Mouse (Mus musculus): Measurements from ENCODE around the gene Trim7.
"Not testable (repeated sequence)": the region's sequence is repeated elsewhere in the genome, so short reads cannot be mapped to it uniquely, and the experiment has no call there.

Gene Trim7

DNA sequence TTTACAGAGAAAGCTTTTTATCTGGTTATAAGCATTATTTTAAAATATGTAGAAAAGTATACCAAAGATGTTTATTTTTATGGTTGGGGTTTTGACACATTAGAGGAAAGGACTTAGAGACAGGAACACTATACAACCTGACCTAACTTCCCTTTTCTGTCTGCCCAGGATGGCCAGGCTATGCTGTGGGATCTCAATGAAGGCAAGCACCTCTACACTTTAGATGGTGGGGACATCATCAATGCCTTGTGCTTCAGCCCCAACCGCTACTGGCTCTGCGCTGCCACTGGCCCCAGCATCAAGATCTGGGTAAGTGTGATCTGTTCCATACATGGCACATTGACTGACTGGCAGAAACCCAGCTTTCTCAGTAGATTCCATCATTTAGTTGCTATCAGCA, 22.0 kb upstream of the Trim7 start:
- no peak for DNase-seq

DNA sequence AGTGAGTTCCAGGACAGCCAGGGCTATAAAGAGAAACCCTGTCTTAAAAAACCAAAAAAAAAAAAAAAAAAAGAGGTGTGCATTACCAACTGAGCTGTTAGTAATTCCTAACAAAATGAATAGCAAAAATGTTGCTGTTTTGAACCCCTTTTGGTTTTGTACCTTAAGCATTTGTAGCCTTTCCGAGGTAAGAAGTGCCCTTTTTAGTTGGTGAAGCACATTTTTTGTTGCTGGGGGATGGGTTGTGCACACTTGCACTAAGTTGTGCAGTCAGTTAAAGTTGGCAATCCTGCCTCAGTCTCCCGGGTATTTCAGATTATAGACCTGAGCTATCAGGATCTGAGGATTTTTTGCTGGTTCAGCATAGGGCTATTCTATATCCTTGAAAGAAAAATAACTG, 21.0 kb upstream of the Trim7 start:
- no peak for DNase-seq

DNA sequence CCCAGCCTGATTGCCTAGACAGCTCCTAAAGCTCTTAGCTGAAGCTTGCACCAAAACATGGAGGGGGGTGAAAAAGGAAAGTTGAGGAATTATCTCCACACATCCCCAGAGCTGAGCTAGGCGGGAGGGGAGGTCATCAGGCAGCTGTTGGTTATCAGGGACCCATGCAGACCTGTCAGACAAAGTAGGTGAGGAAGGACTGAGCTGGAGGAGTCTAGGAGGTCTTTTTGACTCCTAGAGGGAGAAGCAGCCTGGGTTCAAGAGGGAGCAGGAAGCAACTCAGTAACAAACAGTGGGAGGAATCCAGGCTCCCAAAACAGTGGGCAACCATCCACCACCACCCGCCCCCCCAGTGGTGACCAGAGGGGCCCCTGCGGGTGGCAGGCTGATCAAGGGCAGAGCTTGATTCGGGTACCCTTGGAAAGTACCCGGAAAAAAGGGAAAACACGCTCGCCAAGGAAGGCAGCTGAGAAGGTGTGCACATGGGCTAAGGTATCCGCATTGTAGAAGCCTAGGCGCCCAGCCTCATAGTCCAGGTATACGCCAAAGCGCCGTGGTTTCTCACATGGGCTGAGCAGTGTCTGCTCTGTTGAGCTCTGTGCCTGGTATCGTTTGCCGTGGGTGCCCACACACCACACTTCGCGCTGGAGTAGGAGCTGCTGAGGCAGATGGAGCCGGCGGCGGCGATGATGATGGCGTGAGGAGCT, 18.9 kb upstream of the Trim7 start:
- DNase-seq = no peak

DNA sequence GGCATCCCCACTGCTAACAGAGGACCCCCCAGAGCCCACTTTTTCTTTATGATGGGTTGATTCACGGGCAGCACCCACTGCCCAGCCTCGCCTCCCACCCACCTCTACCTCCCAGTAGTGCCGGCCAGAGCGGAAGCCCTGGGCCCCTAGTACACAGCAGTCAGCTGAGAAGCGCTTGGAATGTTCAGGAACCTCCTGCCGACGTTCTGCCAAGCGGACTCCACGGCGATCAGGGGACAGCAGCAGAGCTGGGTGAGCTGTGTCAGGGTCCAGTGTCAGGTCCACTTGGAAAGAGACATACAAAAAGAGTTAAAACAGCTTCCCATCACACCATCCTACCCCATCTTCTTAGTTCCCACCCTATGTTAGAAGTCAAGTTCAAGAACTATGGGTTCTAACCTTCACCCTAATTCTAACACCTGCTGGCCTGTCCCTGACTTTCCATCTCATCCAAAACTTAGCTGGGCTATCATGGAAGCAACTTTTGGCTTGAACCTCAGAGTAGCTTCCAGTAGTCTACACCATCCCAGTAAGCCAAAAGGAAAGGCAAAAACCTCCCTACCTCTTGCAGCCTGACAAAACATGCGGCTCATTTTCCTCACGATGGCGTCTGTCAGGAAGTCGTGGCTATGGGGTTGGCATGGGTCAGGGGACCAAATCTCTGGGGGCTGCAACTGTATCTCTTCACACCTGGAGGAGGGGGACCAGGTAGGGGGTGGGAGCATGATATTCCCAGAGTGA, 18.2 kb upstream of the Trim7 start:
- DNase-seq = no peak

DNA sequence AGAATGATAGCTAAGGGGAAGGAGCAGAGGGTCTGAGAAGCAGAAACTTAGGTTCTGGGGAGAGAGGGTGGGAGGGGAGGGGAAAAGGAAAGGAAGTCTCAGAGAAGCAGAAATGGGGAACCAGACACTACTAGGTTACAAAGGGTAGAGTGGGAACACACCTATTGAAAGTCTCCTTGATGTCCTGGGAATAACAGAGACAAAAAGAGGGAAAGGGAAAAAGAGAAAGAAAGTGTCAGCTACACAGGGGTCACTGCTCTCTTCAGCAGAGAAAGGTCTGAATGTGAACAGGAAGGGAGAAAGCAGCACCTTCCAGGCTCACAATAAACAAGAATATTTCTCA, 17.7 kb upstream of the Trim7 start:
- DNase-seq = no peak

DNA sequence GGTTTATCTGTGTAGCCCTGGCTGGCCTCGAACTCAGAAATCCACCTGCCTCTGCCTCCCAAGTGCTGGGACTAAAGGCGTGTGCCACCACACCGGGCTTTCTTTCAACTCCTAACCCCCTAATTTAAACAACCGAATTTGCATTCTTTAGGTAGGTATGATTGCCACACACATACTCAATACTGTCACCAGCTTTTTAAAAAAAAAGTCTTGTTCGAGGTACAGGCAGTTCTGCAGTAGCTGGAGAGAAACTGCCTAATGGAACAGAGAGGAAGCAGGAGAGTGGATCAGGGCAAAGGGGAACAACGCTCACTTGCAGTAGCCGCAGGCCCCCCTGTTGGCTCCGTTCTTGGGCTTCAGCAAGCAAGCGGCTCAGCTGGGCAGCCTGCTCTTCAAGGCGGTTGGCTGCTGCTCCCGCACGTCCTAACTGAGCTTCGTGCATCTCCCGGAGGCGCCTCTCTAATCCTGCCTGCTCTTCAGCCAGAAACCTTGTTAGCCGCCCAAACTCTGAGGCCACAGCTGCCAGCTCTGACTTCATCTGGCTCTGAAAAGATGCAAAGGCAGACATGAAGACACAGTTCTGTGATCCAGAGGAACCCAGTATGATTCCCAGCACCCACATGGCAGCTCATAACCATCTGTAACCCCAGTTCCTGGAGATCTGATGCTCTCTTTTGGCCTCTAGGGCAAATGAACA, 17.1 kb upstream of the Trim7 start:
- no peak for DNase-seq

DNA sequence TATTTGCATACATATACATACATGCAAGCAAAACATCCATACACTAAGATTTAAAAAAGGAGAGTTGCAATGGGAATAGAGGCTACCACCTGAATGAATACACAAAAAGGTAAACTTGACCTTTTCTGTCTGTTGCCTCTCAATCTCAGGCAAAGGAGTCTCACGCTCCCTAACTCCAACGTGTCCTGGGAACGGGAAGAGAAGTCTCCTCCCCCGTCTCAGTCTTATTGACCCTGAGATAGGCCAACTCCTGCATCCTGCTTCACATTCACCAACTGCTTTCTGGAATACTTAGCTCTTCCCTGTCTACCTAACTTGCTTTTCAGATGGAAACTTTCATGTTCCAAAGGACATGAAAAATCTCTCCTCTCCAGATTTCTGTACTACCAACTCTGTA, 16.5 kb upstream of the Trim7 start:
- DNase-seq = no peak

DNA sequence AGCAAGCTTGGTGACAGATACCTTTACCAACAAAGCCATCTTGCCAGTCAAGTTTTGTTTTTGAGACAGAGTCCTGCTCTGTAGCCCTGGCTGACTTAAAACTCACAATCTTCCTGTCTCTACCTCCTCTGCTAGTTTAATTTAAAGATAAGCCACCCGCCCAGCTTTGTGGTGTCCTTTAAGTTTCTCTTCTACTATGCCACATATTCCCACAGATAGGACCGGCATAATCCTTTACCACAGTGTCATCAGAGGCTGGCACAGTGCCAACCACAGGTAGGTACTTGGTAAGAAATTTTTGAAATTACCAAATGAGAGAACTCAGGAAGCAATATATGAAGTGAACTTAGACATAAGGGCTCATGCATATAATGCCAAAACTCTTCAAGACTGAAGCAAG, 15.8 kb upstream of the Trim7 start:
- DNase-seq = no peak

DNA sequence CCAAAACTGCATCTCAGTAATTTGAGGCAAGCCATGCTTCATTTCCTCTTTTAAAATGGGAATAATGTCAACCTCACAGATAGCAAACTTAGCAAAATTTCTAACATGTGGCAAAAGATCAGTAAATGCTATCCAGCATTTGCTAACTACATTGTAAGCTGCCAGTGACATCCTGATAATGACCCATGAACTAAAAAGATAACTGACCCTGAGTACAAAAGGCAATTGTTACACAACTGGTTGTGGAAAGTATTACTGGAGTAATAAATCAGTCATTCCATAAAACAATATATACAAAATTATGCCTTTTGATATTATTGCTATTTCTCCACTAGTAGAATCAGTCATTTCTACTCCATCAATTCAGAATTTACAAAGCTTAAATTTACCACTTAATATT, 12.2 kb upstream of the Trim7 start:
- DNase-seq = no peak

DNA sequence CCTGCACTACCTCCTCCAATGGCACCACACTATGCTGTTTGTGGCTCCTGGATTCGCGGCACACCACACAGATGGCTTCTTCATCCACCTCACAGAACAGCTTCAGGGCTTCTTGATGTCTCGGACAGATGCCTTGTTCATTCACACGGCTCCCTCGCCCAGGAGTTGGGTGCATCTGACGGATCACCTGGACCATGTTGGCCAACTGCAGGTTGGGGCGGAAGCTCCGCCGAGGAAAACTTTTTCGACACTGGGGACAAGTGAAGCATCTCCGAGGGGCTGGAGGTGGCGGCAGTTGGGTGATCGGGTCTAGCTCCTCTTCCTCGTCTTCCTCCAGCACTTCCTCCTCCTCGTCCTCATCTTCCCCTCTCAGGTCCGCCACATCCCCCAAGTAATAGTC, 10.1 kb upstream of the Trim7 start:
- no peak for DNase-seq

DNA sequence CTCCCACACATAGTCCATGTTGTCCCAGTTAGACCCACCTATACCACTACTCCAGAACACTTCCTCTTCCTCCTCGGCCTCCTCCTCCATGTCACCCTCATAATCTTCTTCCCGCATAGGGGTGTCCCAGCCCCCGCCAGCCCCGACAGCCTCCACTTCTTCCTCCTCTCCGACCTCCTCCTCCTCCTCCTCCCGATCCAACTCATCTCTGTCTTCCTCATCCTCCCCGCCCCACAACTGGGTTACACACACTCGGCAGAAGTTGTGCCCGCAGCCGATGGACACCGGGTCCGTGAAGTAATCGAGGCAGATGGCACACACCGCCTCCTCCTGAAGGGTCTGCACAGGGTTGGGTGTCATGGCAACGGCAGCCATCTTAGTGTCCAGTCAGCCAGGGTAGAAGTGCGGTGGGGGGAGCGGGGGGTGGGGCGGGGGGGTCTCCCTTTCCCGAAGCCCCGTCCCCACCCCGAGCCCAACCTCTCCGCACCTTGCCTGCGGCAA, 9.6 kb upstream of the Trim7 start:
- peak; percentile 39 for DNase-seq

DNA sequence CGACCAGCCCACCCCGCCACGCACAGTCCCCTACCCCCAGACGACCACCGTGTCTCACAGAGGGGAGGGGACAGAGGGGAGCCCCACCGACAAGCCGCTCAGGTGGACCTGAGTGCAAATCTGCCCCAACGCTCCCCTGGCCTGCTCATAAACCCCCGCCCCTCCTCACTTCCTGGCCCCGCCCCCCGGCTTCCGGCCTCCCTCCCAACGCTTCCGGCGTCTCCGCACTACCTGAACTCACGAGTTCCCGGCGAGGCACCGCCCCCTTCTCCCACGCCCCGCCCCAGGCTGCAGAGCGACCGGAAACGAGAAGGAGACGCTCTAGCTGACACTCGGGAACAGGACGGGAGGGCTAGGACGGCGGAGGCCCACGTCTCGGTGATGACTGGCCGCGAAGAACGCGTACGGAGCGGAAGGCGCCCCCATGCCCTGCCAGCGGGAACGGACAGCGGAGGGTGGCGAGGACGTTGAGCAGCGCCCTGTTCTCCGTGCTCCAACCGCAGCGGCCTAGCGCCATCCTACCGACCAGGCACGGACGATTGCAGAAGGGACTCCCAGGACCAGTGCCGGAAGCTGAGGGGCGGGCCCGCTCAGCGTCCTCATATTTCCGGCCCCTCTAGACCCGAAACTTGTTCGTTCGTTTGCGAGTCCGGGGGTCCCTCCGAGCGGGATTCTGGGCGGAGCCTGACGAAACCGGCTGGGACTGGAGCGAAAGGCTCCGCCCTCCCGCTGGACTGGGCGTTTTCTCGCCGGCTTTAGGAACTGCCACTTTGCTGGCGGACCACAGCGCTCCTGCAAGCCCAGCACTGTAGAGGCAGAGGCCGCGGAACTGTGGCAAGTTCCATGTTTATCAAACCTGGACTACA, 8.9 kb upstream of the Trim7 start, which contains the start of gene Trim41:
Trim41 (minus strand) TSS at position 554 of the 866 bp plus-strand sequence.
- peak; percentile 100 for DNase-seq

DNA sequence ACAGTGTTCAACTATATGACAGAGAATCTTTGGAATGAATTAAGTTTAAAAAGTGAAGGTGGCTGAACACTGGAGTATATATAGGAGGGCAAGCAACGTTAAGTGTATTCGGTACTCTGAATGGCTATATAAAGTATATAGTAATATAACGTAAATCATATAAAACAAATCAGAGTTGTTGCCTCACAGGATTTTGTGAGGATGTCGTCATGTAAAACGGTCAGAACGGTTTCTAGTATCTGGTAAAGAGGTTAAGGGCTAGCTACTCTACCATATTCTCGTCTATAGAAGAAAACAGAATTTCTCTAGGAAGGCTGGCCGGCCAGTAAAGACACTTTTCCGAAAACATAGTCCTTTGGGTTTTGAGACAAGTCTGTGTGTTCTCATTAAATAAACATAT, 8.1 kb upstream of the Trim7 start:
- no peak for DNase-seq

DNA sequence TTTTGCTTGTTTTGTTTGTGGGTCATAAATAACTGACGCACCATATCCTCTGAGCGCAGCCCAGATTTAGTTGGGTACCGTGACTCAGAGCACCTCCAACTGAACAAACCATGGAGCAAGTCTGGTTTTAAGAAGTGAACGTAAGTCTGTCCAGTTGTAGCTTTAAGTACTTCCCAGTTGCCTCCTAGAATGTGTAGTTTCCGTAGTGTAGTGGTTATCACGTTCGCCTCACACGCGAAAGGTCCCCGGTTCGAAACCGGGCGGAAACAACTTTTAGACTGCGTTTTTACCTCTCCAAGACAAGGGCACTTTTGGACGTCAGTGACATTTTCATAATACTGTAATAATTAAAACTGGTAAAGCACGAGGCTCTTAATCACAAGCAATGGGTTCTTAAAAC, 7.6 kb upstream of the Trim7 start:
- DNase-seq = peak; percentile 86

DNA sequence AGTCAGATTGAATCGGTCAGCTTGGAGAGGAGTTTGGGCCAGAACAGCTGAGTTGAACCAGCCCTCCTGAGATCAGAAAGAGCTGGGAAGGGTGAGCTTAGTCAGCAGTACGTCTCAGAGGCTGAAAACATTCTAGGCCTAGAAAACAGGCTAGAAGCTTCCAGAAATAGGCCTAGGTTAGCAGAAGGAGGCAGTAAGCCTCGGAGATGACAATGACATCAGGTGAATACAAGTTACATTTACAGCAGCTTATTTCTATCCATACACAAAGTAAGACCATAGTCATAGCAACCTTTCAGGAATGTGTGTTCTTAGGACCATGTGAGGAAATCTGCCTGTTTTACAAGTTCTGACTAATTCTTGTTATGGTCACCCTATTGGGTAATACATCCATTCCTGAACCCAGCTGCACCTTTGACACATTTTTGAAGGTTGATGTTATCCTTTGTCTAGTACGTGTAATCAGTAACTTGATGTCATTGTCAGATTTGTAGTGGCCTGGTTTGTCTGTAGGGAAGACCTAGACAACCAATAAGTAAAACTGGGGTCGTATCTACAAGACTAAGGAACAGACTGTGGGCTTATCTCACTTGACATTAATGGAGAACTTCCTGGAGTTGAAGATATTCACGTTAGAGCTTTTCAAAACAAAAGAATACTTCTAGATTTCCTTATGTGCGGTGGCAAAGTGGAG, 6.2 kb upstream of the Trim7 start:
- no peak for DNase-seq

DNA sequence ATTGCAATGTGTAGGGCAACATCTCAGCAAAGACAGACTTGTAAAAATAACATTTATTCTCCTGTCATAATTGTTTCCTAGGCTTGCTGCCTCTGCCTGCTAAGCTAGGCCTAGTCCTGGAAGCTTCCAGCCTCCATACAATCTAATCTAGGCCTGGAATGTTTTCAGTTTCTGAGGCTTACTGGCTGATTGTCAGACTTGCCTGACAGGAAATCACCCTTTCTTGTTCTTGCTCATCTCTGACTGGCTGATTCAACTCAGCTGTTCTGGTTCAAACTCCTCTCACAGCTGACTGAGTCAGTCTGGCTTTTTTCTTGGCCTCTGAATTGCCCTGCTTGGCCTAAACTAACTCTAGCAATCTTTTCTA, 5.6 kb upstream of the Trim7 start:
- DNase-seq = no peak

DNA sequence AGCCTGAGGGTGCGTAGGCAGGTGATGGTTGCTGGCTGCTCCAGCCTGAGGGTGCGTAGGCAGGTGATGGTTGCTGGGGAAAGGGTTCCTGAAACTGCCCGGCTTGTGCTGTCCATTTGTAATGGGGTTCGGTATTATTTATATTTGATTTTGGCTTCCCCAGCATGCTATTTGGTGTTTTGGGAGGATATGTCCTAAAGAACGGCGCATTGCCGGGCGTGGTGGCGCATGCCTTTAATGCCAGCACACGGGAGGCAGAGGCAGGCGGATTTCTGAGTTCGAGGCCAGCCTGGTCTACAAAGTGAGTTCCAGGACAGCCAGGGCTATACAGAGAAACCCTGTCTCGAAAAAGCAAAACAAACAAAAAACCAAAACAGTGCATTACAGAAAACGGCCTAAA, 4.6 kb upstream of the Trim7 start:
- not testable (repeated sequence) for DNase-seq

DNA sequence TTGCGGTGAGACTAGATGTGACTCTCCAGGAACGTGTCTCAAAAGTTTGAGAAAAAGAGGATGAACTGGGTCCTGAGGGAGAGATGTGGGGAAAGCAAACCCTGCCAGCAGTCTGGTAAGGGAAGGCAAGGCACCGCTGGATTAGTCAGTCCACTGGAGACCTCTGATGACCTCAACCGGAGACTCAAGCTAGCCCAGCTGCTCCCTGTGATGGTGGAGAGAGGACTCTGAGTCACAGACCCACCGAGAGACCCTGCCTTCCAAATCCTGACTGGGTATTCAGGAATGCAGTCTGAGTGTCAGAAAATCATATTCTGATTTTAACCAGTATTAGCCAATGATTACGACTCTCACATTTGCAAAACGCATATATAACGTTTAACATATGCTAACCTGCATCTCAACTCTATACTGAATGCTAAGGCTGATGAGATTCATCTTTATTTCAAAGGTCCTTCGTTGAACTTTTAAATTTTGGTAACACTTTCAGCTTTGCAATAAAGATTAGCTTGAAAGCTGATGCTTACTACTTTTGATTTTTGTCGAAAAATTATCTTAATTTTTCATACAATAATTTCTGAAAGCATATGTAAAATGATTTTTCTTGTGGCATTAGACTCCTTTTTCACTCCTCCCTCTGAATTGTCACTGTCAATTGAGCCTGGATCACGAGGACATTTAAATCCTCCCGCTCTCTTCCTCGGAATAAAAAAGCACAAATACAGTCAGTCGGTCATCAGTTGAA, 3.0 kb upstream of the Trim7 start:
- DNase-seq = no peak

DNA sequence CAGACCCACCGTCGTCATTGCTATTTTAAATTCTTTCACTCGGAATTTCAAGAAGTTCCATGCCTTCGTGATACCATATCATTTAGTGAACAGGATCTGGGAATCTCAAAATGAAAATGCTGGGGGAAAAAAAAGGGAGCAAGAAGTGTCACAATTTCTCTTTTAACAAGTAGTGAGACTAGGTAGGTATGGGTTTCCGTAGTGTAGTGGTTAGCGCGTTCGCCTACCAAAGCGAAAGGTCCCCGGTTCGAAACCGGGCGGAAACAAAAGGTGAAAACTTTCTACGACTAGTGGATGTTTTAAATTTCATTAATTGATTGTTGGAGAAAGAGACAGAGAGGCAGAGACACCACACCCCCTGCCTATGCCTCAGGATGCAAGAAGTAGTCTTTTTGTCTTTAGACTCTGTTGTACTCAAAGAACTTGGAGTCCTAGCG, 2.4 kb upstream of the Trim7 start:
- DNase-seq = peak; percentile 79

DNA sequence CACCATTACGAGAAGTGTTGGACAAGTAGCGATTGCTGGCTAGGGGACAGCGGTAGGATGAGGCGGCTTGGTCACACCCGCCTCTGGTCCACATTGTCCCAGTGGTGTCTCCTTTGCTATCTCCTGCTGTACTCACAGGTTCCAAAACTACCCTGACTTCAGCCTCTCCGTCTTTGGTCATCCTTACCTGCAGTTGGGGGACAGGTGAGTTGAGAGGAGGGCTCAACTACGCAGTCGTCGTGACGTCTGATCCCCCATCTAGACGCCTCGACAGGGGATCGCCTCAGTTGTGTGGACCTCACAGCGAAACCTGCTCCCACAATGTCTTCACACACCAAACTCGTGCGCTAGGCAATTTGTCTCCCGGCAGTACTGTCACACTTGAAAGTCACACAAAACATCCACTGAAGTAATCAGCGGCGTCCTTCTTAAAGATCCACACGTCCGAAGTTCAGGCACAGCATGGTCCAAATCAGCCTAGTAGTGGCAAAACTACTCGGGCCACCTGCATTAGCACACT, 1.6 kb upstream of the Trim7 start:
- DNase-seq = no peak

DNA sequence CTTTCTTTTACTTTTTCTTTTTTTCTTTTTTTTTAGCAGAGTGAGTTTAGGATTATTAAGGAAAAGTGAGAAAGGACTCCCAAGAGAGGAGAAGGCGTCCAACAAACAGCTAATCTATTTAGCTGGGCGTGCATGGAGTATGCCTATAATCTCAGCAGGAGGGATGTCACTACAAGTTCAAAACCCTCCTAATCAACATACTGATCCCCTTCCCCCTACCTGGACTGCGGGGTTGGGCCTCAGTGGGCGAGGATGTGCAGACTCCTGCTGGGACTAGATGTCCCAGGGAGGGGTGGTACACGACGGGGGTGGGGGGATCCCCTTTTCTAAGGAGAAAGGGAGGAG, 784 bp downstream of the Trim7 start:
- DNase-seq = no peak

DNA sequence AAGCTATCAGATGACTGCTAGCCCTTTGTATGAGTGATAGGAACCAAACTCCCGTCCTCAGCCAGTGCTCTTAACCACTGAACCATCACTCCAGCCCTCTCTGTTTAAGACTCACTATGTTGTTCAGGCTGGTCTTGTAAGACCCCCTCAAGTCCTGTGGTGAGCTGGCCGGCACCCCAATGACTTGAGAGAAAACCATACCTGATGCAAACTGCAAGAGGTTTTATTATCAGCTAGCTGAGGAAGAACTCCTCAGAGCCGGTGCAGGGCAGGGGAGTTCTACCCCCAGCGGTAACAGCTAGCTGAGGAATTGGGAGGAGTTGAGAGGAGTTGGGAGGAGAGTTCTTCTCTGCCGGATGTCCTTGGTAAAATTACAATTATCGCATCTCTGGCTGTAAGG, 2.0 kb downstream of the Trim7 start:
- DNase-seq = no peak
